Mouse (Mus musculus): ENCODE measurements around the gene Olfr508. TPM values are rescaled to one million over a fixed set of nuclear protein-coding genes. Genes with fewer than 3 reads are reported as not detected.
"Not testable (repeated sequence)": the region's sequence is repeated elsewhere in the genome, so short reads cannot be mapped to it uniquely, and the experiment has no call there.

Gene Olfr508
- not detected in 2 replicates for polyA plus RNA-seq (2015; fragmentation: Nextera tagmentation; extraction: Ambion mirVana)

DNA sequence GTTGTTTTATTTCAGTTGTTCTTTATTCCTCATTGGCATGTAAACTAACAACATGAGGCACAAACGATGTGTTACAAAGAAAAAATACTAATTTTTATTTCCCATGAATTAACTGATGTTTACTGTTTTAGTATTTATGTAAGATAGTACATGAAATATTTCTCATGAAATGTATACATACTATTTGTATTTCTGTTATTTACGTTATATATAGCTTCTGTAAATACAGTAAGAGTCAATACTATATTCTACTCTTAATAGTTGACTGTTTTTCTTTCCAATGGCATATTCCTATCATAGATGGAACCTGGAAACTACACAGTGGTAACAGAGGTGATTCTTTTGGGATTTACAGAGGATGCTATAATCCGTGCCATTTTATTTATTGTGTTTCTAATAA lies at the start of gene Olfr508:
TSS of gene Olfr508 (plus strand) at position 301 of the 400 bp plus-strand sequence.
- 72% methylated on average over 3 of the region's 3 CpGs for WGBS
- Histone ChIP-seq H3K4me2 (no peak within 1 kb of the TSS), H3K9me3 (replicated peaks) (no peaks in the 10 kb centered on the region), H3K9ac (no peak within 1 kb of the TSS), H3K4me1 (replicated peaks) (no peaks in the 10 kb centered on the region), H3K27ac (no peak within 1 kb of the TSS), H3K27me3 (no peaks in the 10 kb centered on the region), H3K36me3 (no peaks in the 10 kb centered on the region), H3K4me3 (no peak within 1 kb of the TSS)
- ATAC-seq (replicated peaks; ENCODE audit: insufficient number of reproducible peaks, insufficient read depth, low FRiP score, low read depth) = no peak

DNA sequence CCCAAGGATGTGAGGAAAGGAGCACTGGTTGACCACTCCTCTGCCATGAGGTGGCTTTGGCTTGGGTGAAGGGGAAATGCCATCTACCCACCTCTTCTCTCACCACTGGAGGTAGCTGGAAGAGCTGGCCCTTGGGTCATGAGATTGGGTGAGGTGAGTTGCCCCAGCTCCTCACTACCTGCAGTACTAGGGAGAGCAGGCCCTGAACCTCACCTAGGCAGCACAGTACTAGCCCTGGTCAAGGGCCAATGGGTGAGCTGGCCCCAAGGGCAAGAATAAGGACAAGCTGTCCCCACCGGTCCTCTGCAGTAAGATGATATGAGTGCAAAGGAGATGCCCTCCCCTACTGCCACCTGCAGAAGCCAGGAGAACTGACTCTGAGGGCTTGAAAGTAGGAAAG lies 40.0 kb upstream of the Olfr508 start:
- ATAC-seq (replicated peaks; ENCODE audit: insufficient number of reproducible peaks, insufficient read depth, low FRiP score, low read depth) = no peak
- H3K27me3 ChIP-seq = no peaks in the 10 kb centered on the region
- H3K9me3 ChIP-seq (replicated peaks) = no peaks in the 10 kb centered on the region
- H3K4me1 ChIP-seq (replicated peaks) = no peaks in the 10 kb centered on the region
- H3K4me2 ChIP-seq = no peak overlapping the region
- no peak overlapping the region for H3K27ac ChIP-seq
- WGBS = 83% methylated on average over 1 of the region's 1 CpGs
- no peak overlapping the region for H3K9ac ChIP-seq
- no peaks in the 10 kb centered on the region for H3K36me3 ChIP-seq
- no peak overlapping the region for H3K4me3 ChIP-seq

DNA sequence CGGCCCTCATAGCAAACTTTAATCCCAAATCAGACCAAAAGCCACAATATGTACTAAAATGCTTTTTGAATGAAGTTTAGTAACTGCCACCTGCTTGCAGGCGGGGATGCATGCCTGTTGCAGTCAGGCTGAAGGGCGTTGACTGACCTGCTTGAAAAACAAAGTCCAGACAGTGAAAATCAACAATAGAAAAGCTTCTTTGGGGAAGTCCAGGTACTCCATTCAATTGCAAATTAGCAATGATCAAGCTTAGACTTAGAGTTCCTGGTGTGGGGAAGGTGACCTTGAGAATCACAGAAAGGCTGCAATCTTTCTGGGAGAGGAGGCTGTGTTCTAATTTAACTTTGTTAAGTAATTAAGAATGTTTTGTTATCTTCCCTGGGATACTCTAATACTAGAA lies 27.9 kb upstream of the Olfr508 start:
- not testable (repeated sequence) for H3K36me3 ChIP-seq; H3K9me3 ChIP-seq (replicated peaks); H3K4me3 ChIP-seq; ATAC-seq (replicated peaks; ENCODE audit: insufficient number of reproducible peaks, insufficient read depth, low FRiP score, low read depth); H3K27me3 ChIP-seq; H3K9ac ChIP-seq; H3K4me1 ChIP-seq (replicated peaks); H3K27ac ChIP-seq; H3K4me2 ChIP-seq
- 65% methylated on average over 3 of the region's 3 CpGs for WGBS

DNA sequence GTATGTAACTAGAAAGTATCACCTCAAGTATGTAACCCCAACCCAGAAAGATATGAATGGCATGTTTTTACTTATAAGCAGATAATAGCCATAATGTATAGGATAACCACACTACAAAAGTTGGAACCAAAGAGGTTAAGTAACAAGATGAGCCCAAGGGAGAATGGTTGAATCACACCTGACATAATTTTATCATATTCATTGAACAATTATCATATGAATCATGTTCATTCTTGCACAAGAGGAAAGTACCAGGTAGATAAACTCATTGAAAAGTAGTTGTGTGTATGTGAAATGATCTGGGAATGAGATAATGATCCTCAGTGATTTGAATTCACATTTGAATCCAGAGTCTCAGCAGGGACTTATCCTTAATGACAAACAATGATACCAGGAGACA lies 19.3 kb upstream of the Olfr508 start, which contains the start of gene Olfr506:
TSS of gene Olfr506 (plus strand) at position 301 of the 400 bp plus-strand sequence.
- H3K36me3 ChIP-seq = no peaks in the 10 kb centered on the region
- H3K27ac ChIP-seq = no peak within 1 kb of the TSS
- H3K4me2 ChIP-seq = no peak within 1 kb of the TSS
- no peaks in the 10 kb centered on the region for H3K9me3 ChIP-seq (replicated peaks)
- H3K4me1 ChIP-seq (replicated peaks) = no peaks in the 10 kb centered on the region
- H3K27me3 ChIP-seq = no peaks in the 10 kb centered on the region
- H3K9ac ChIP-seq = no peak within 1 kb of the TSS
- no peak within 1 kb of the TSS for H3K4me3 ChIP-seq
- no peak for ATAC-seq (replicated peaks; ENCODE audit: insufficient number of reproducible peaks, insufficient read depth, low FRiP score, low read depth)

DNA sequence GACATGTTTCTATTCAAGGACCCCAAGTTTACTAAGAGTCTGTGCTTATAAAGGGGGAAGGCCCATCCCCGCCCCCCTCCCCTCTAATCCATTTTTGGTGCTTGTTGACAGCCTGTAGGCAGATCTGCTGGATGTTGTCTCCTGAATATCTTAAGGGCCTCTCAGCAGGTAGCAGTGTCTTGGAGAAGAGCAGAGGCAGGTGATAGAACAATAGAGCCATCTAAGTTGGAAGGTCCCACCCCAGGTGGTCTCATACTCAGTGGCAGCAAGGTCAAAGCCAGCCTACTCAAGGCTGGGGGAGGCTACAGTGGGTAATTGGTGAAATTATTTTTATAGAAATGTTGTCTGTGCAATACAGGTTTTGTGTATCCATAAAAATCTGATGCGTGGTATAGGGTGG lies 15.7 kb upstream of the Olfr508 start:
- Histone ChIP-seq H3K36me3 (no peaks in the 10 kb centered on the region), H3K9ac (no peak overlapping the region), H3K4me3 (no peak overlapping the region), H3K27me3 (no peaks in the 10 kb centered on the region), H3K4me1 (replicated peaks) (no peaks in the 10 kb centered on the region), H3K9me3 (replicated peaks) (no peaks in the 10 kb centered on the region), H3K27ac (no peak overlapping the region), H3K4me2 (no peak overlapping the region)
- 68% methylated on average over 2 of the region's 2 CpGs for WGBS
- ATAC-seq (replicated peaks; ENCODE audit: insufficient number of reproducible peaks, insufficient read depth, low FRiP score, low read depth) = no peak

DNA sequence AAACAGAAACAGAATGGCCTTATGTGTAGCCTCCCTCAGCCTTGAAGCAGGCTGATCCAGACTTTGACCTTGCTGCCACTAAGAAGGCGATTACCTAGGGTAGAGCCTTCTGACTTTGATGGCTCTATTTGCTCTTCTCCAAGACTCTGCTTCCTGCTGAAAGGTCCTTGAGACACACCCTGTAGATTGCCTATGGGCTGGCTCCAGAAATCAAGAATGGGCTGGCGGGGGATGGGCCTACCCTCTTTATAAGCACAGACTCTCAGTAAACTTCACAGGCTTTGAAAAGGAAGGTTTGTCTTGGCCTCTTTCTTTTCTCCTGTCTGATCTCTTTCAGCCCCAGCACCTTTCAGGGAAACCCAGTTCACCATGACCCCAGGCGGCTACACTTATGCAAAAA lies 13.0 kb upstream of the Olfr508 start:
- 61% methylated on average over 3 of the region's 3 CpGs for WGBS
- not testable (repeated sequence) for ATAC-seq (replicated peaks; ENCODE audit: insufficient number of reproducible peaks, insufficient read depth, low FRiP score, low read depth); H3K9ac ChIP-seq; H3K4me3 ChIP-seq; H3K4me2 ChIP-seq; H3K27ac ChIP-seq; H3K36me3 ChIP-seq; H3K4me1 ChIP-seq (replicated peaks); H3K9me3 ChIP-seq (replicated peaks); H3K27me3 ChIP-seq

DNA sequence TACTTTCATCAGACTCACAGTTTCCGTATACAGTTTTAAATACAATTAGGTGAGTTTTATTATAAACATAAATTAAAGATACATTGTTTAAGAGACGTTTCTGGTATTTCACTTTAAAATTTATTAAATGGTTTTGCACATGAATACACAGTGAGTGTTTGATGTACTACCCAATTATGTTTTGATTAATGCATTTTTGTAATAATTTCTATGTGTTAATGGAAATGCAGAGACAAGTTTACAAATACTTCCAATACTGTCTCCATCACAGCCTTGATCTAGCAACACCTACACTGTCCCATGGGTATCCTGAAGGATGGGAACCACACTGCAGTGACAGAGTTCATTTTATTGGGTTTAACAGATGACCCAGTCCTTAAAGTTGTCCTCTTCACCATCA lies 8.3 kb upstream of the Olfr508 start, which contains the start of gene Olfr507:
TSS of gene Olfr507 (plus strand) at position 301 of the 400 bp plus-strand sequence.
- ATAC-seq (replicated peaks; ENCODE audit: insufficient number of reproducible peaks, insufficient read depth, low FRiP score, low read depth) = no peak
- H3K9me3 ChIP-seq (replicated peaks) = no peaks in the 10 kb centered on the region
- no peak within 1 kb of the TSS for H3K27ac ChIP-seq
- H3K4me2 ChIP-seq = no peak within 1 kb of the TSS
- no peaks in the 10 kb centered on the region for H3K27me3 ChIP-seq
- 57% methylated on average over 2 of the region's 2 CpGs for WGBS
- H3K36me3 ChIP-seq = no peaks in the 10 kb centered on the region
- no peak within 1 kb of the TSS for H3K9ac ChIP-seq
- no peaks in the 10 kb centered on the region for H3K4me1 ChIP-seq (replicated peaks)
- H3K4me3 ChIP-seq = no peak within 1 kb of the TSS

DNA sequence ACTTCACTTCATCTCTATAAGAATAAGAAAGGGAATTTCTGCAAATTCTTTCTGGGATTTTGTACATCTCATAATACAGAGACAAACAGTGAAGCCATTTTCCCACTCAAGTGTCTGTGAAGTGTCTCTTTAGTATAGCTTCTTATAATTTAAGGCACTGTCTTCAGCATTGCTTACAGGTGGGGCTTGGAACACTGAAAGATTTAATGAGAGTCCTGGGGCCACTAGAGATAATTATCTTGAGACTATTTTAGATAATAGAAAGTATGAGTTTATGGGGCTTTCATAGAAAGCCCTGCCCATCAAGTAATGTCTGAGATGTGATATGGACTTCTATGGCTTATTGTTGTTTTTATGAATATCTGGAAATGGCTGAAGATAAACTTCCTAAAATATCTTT lies 22.0 kb downstream of the Olfr508 start, which contains the start of gene Olfr509:
TSS of gene Olfr509 (minus strand) at position 101 of the 400 bp plus-strand sequence.
- H3K36me3 ChIP-seq = no peaks in the 10 kb centered on the region
- H3K9me3 ChIP-seq (replicated peaks) = no peaks in the 10 kb centered on the region
- H3K4me1 ChIP-seq (replicated peaks) = no peaks in the 10 kb centered on the region
- no peak within 1 kb of the TSS for H3K4me2 ChIP-seq
- no peak within 1 kb of the TSS for H3K9ac ChIP-seq
- H3K4me3 ChIP-seq = no peak within 1 kb of the TSS
- no peak for ATAC-seq (replicated peaks; ENCODE audit: insufficient number of reproducible peaks, insufficient read depth, low FRiP score, low read depth)
- H3K27ac ChIP-seq = no peak within 1 kb of the TSS
- no peaks in the 10 kb centered on the region for H3K27me3 ChIP-seq

DNA sequence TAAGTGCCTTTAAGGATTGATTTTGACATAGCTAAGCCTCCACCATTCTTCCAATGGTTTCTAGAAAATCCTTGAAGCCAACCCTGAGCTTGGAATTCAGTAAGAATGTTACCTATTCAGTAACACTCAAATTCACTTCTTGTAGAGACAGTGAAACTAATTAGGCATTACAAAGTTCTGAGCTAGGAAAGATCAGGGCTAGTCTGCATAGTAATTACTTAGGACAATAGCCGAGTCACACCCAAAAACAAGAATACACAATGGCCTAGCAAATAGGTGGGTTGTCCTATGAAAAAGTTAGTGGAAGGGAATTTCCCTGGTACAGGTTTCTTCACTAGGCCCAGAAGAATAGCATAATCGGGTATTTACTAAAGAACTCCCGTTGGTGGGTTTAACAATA lies 32.6 kb downstream of the Olfr508 start:
- H3K4me2 ChIP-seq = no peak overlapping the region
- no peaks in the 10 kb centered on the region for H3K4me1 ChIP-seq (replicated peaks)
- no peaks in the 10 kb centered on the region for H3K36me3 ChIP-seq
- no peaks in the 10 kb centered on the region for H3K27me3 ChIP-seq
- H3K4me3 ChIP-seq = no peak overlapping the region
- WGBS = 84% methylated on average over 3 of the region's 3 CpGs
- H3K9ac ChIP-seq = no peak overlapping the region
- H3K9me3 ChIP-seq (replicated peaks) = no peaks in the 10 kb centered on the region
- no peak for ATAC-seq (replicated peaks; ENCODE audit: insufficient number of reproducible peaks, insufficient read depth, low FRiP score, low read depth)
- no peak overlapping the region for H3K27ac ChIP-seq

DNA sequence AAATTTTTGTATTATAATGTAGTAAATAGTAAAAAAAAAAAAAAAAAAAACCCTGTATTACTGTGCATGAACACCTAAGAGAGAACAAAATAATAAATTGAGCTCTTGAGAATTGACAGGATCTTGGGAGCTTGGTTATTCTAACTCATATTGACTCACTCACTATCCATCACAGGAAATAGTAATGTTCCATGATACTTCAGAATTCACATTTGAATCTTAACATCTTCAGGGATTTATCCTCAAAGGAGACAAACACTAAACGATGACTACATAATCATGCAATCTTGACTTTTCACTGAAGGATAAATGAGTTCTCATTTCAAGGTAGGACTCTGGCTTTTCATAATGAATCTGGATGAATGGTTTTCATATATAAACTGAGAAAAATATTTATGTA lies 36.3 kb downstream of the Olfr508 start, which contains the start of gene Olfr510:
TSS of gene Olfr510 (plus strand) at position 301 of the 400 bp plus-strand sequence.
- 74% methylated on average over 1 of the region's 1 CpGs for WGBS
- H3K9me3 ChIP-seq (replicated peaks) = no peaks in the 10 kb centered on the region

DNA sequence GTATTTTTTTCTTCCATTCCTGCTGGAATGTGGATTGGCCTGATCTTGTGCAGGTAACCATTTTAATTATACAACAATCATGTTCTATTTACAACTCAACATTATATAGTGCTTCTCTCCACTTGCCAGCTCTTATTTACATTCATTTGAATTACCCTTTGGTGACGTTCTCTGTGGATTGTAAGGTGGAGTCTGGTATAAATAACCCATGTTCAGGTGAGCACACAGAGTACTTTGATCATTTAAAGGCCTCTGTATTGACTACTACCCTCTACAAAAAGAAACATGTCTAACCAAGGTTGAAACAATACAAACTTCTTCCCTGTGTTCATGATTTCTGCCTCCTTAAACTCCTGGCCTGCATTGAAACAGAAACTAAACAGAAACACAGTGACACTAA lies 41.3 kb downstream of the Olfr508 start:
- H3K9me3 ChIP-seq (replicated peaks) = no peaks in the 10 kb centered on the region; the same call in 1 of the 2 replicates
- H3K4me1 ChIP-seq (replicated peaks) = no peaks in the 10 kb centered on the region
- H3K4me3 ChIP-seq = no peak overlapping the region
- no peak overlapping the region for H3K9ac ChIP-seq
- WGBS = 53% methylated on average over 1 of the region's 1 CpGs
- no peaks in the 10 kb centered on the region for H3K27me3 ChIP-seq
- no peak overlapping the region for H3K27ac ChIP-seq
- no peak overlapping the region for H3K4me2 ChIP-seq
- no peak for ATAC-seq (replicated peaks; ENCODE audit: insufficient number of reproducible peaks, insufficient read depth, low FRiP score, low read depth)
- H3K36me3 ChIP-seq = no peaks in the 10 kb centered on the region

More for the DNA sequence above, 36.3 kb downstream of the Olfr508 start, which contains the start of gene Olfr510:
- Histone ChIP-seq H3K4me3 (no peak within 1 kb of the TSS), H3K4me2 (no peak within 1 kb of the TSS), H3K9ac (no peak within 1 kb of the TSS), H3K36me3 (no peaks in the 10 kb centered on the region), H3K27me3 (no peaks in the 10 kb centered on the region), H3K27ac (no peak within 1 kb of the TSS), H3K4me1 (replicated peaks) (no peaks in the 10 kb centered on the region)
- no peak for ATAC-seq (replicated peaks; ENCODE audit: insufficient number of reproducible peaks, insufficient read depth, low FRiP score, low read depth)

DNA sequence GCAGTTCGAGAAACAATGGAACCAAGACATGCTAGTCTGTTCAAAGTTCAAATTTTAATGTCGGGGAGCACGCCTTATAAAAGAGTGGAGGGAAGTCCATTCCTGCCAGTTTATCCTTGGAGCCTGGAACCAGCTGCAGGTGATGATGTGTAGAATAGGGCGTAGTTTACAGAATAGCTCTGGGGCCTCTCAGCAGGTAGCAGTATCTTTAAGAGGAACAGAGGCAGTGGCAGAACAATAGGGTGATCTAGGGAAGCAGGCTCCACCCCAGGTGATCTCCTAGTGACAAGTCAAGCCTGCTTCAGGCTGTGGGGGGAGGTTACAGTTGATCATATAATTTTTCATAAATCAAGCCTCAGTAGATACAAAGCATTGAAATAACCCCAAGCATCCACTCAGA lies 49.1 kb downstream of the Olfr508 start:
- no peak overlapping the region for H3K27ac ChIP-seq
- H3K4me1 ChIP-seq (replicated peaks) = no peaks in the 10 kb centered on the region
- no peak overlapping the region for H3K4me3 ChIP-seq
- no peak overlapping the region for H3K9ac ChIP-seq
- no peaks in the 10 kb centered on the region for H3K36me3 ChIP-seq
- WGBS = 75% methylated on average over 4 of the region's 4 CpGs
- H3K9me3 ChIP-seq (replicated peaks) = no peaks in the 10 kb centered on the region; the same call in 1 of the 2 replicates
- H3K4me2 ChIP-seq = no peak overlapping the region
- no peaks in the 10 kb centered on the region for H3K27me3 ChIP-seq
- no peak for ATAC-seq (replicated peaks; ENCODE audit: insufficient number of reproducible peaks, insufficient read depth, low FRiP score, low read depth)

Data from heart, embryonic 15.5 days (tissue).